Mouse (Mus musculus): ENCODE data around the gene Usp49.

Gene Usp49

GRCm38 (mm10) chr17:47695337-47695710 is 64.8 kb downstream of the Usp49 start:
- DNase-seq: no peak

GRCm38 (mm10) chr17:47698156-47698555 is 67.7 kb downstream of the Usp49 start:
- peak; percentile 92 for DNase-seq

- DNase-seq: peak; percentile 70
These were observed 68.6 kb downstream of the Usp49 start for GRCm38 (mm10) chr17:47699055-47699454.

- no peak for DNase-seq
These were observed 71.3 kb downstream of the Usp49 start for GRCm38 (mm10) chr17:47701793-47702192.

GRCm38 (mm10) chr17:47702548-47703345 is 72.3 kb downstream of the Usp49 start:
- DNase-seq: no peak

- DNase-seq: no peak
These were observed 73.1 kb downstream of the Usp49 start for GRCm38 (mm10) chr17:47703556-47703955.

GRCm38 (mm10) chr17:47704692-47705091 is 74.2 kb downstream of the Usp49 start:
- peak; percentile 29 for DNase-seq

- DNase-seq: no peak
These were observed 75.7 kb downstream of the Usp49 start for GRCm38 (mm10) chr17:47706196-47706595.

GRCm38 (mm10) chr17:47707961-47708360 is 77.5 kb downstream of the Usp49 start:
- peak; percentile 65 for DNase-seq

- no peak for DNase-seq
These were observed 78.5 kb downstream of the Usp49 start for GRCm38 (mm10) chr17:47708972-47709371.

- no peak for DNase-seq
These were observed 79.5 kb downstream of the Usp49 start for GRCm38 (mm10) chr17:47710036-47710435.

GRCm38 (mm10) chr17:47711883-47712282 is 81.4 kb downstream of the Usp49 start:
- no peak for DNase-seq

GRCm38 (mm10) chr17:47712889-47713571 is 82.5 kb downstream of the Usp49 start:
- no peak for DNase-seq

GRCm38 (mm10) chr17:47715037-47715436 is 84.5 kb downstream of the Usp49 start:
- DNase-seq: no peak

- no peak for DNase-seq
These were observed 90.7 kb downstream of the Usp49 start for GRCm38 (mm10) chr17:47721183-47721582.

GRCm38 (mm10) chr17:47726566-47726965 is 96.1 kb downstream of the Usp49 start, which contains the start of gene Pgc:
Gene Pgc (plus strand): TSS chr17:47726842.
- DNase-seq: no peak

- no peak for DNase-seq
These were observed 100.4 kb downstream of the Usp49 start for GRCm38 (mm10) chr17:47730633-47731575.

GRCm38 (mm10) chr17:47735553-47736100 is 105.1 kb downstream of the Usp49 start:
- no peak for DNase-seq

All from kidney, adult 9 months (tissue).